Mouse (Mus musculus): ENCODE measurements at regions not wholly inside any gene's neighbourhood (a gene's known extent, or its start where the extent isn't known, plus 50 kb on each side); places are given as distances from the start of the nearest gene placed in this dataset.

DNA sequence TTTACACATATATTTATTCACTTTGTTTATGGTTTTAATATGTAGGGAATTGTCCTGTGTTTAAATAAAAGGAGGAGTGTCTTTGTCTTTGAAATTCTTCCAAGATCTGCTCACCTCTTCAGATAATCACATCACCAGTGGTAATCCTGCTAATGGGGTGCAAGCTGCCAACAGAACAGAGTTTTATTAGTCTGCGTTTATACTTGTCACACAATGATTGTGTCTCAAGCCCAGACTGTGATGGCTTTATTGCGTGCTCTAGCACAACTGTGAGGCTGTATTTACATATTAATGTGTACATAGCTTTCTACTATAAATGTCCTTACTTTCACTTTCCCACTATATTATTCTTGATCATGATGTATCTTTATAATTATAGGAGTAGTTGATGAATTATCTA is 184.8 kb downstream of the Fam49a start:
- no peak for TF ChIP-seq GATA1 (IDR thresholded peaks at IDR 0.05; ENCODE audit: low read length)

DNA sequence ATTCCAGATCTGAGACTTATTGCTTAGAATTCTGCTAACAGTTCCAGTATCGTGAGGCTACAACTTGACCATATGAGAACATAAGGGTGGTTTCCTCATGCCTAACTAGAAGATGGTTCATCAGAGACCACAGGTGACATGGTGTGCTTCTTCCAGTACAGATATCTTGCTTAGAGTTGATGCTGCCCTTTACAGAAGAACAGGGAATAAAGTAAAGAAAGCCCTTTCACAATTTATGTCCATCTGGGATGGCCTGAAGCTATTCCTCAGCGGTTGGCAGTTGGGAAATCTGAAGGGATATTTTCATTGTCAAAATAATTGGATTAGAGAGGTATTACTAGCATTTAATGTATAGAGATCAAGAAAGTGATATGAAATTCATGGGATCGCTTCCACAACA is 184.3 kb downstream of the Fam49a start:
- TF ChIP-seq GATA1 (IDR thresholded peaks at IDR 0.05; ENCODE audit: low read length) = no peak

DNA sequence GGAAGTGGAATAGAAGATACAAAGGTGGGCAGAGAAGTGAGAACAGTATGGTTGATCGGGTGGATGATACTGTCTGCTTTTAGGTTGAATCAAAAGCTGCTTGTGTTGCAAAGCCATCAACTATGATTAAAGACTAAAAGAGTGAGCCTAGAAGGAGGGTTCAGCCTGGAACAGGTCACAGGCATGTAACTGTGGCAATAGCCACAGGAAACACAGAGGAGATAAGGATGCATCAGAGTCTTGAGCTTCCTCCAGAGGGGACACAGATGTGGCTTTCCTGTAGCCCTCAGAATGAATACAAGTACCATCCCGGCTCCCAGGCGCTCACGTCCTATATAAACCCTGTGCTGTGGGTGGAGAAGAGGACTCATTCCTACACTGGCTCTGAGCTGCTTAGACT is 180.9 kb downstream of the Fam49a start:
- TF ChIP-seq GATA1 (IDR thresholded peaks at IDR 0.05; ENCODE audit: low read length) = no peak

DNA sequence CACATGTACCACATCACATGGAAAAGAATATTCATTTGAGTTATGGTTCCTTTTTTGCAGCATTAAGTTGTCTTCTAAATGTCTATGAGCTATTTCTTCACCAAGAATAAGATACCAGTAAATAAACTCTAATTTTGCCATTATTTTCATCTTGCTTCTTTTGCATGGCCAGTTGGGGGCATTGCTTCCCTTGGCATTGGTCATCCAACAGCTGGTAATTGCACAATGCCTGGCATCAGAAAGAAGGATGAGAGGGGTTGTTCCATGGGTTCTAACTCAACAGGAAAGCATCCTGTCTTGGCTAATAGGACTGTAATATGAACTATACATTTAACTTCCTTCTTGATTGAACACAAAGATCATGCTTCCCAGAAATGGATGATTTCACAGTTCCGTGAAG is 174.4 kb downstream of the Fam49a start:
- no peak for TF ChIP-seq GATA1 (IDR thresholded peaks at IDR 0.05; ENCODE audit: low read length)

DNA sequence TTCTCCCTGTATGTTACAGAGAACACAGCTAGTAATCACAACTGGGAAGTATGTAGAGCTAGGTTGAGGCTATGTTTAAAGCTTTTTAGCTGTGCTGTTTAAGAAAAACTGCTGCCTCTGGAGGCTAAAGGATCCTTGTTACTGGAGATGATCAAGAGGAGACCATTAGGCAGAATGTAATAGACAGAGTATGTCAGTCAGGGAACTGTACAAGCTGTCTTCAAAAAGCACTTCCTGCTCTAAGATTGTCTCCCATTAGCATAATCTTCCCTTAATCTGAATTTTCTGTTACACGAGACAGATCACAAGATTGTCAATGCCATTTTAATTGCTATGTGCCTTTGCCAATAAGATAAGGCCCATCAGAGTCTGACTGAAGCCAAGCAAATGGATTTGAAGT is 170.7 kb downstream of the Fam49a start:
- TF ChIP-seq GATA1 (IDR thresholded peaks at IDR 0.05; ENCODE audit: low read length) = no peak
